Mouse (Mus musculus) hindbrain, embryonic 15.5 days (tissue): ENCODE measurements around the gene Rps6ka5. TPM values are rescaled to one million over a fixed set of nuclear protein-coding genes. Genes with fewer than 3 reads are reported as not detected.
A peak's percentile ranks its signal among the peaks of the same experiment; 100 is the strongest.

Experiments used
- ATAC-seq: fragments of 200-750 bp; cut with Nextera tagmentation; 2 replicates; pipeline ENCODE4 v1.8.0; 2017; ENCODE audit warnings: low read depth, moderate number of reproducible peaks, moderate TSS enrichment; ENCODE audit not compliant: low FRiP score
- H3K27ac ChIP-seq: fragments of 300-500 bp; sonication (generic); replicated peaks from 2 replicates; pipeline ENCODE4 v1.5.1; 2015; ENCODE audit warnings: mild to moderate bottlenecking, inconsistent platforms
- H3K27me3 ChIP-seq: fragments of 300-500 bp; sonication (generic); 2 replicates; pipeline ENCODE4 v1.6.1; 2015; ENCODE audit warnings: control low read depth, inconsistent platforms
- H3K36me3 ChIP-seq: fragments of 300-500 bp; sonication (generic); 2 replicates; pipeline ENCODE4 v1.6.1; 2015; ENCODE audit warnings: control low read depth, inconsistent platforms
- H3K4me1 ChIP-seq: fragments of 300-500 bp; sonication (generic); replicated peaks from 2 replicates; pipeline ENCODE4 v1.6.1; 2015; ENCODE audit warnings: control low read depth, inconsistent platforms
- H3K4me2 ChIP-seq: fragments of 300-500 bp; sonication (generic); 2 replicates; pipeline ENCODE4 v1.6.1; 2015; ENCODE audit warnings: moderate library complexity, mild to moderate bottlenecking, inconsistent platforms
- H3K4me3 ChIP-seq: fragments of 300-500 bp; sonication (generic); 2 replicates; pipeline ENCODE4 v1.5.1; 2015; ENCODE audit warnings: mild to moderate bottlenecking, inconsistent platforms
- H3K9ac ChIP-seq: fragments of 300-500 bp; sonication (generic); 2 replicates; pipeline ENCODE4 v1.6.1; 2015; ENCODE audit warnings: inconsistent platforms
- H3K9me3 ChIP-seq: fragments of 300-500 bp; sonication (generic); 2 replicates; pipeline ENCODE4 v1.6.1; 2016; ENCODE audit warnings: control low read depth, inconsistent platforms
- WGBS: fragments of 180-500 bp; shearing (Covaris S2); methylation state at CpG from one replicate; pipeline ENCODE4 v1.1.7; 2015; 5-methylcytosine and 5-hydroxymethylcytosine counted together
- polyA plus RNA-seq: library from polyadenylated mRNA; unstranded; fragments of >200 nt; fragmentation: Nextera tagmentation; extraction: Ambion mirVana; gene quantifications from 2 replicates; pipeline ENCODE4 v1.2.1, GENCODE M21; 2015

The Rps6ka5 gene
- polyA plus RNA-seq, 1 experiment from 2014 or later = 6.8 TPM

- ATAC-seq = peak; percentile 20
- peak overlapping the region; percentile 76 for H3K4me2 ChIP-seq
- H3K27me3 ChIP-seq = no peaks in the 10 kb centered on the region
- WGBS = 38% methylated on average over 7 of the region's 7 CpGs
- peaks cover 35% of the 10 kb centered on the region for H3K4me1 ChIP-seq
- H3K4me3 ChIP-seq = peak overlapping the region; percentile 95
- peak overlapping the region; percentile 89 for H3K27ac ChIP-seq
- no peaks in the 10 kb centered on the region for H3K9me3 ChIP-seq
- H3K9ac ChIP-seq = peak overlapping the region; percentile 99
- H3K36me3 ChIP-seq = no peaks in the 10 kb centered on the region
Observed at GRCm38 (mm10) chr12:100519684-100520076, 207.1 kb downstream of the Rps6ka5 start.

- Histone ChIP-seq H3K4me1 (peaks cover 35% of the 10 kb centered on the region), H3K4me2 (no peak overlapping the region), H3K4me3 (no peak overlapping the region), H3K9ac (no peak overlapping the region), H3K27me3 (no peaks in the 10 kb centered on the region), H3K9me3 (no peaks in the 10 kb centered on the region), H3K27ac (no peak overlapping the region), H3K36me3 (no peaks in the 10 kb centered on the region)
- no peak for ATAC-seq
- WGBS = 94% methylated on average over 9 of the region's 9 CpGs
Observed at GRCm38 (mm10) chr12:100517371-100517770, 209.4 kb downstream of the Rps6ka5 start.

DNA sequence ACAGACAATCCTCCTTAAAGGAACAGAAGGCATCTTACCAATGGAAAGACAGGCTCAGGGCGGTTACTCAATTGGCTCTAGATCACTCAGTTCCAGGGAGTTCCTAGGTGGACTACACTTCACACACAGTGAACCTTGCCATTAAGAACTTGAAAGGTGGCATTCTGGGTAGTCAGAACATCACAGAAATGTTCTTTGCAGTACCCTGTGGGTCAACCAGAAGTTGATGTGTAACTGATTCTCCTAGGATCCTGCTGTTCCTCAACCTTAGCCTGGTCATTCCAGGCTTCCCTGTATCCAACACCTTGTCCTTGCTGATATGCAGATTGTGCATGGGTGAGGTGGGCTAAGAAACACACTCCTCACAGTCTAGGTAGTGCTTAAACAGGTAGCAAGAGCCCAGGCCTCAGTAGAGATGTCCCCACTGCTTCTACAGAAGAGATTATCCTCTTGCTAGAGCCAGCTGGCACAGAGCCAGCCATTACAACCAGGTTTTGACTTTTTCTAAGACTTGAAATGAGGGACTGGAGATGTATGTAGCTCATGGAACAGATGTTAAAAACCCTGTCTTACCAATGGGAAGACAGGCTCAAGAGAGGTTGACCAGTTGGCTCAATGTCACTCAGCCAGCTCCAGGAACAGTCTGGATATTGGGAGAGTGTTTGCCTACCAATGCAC is 210.5 kb downstream of the Rps6ka5 start:
- WGBS = 95% methylated on average over 1 of the region's 1 CpGs

DNA sequence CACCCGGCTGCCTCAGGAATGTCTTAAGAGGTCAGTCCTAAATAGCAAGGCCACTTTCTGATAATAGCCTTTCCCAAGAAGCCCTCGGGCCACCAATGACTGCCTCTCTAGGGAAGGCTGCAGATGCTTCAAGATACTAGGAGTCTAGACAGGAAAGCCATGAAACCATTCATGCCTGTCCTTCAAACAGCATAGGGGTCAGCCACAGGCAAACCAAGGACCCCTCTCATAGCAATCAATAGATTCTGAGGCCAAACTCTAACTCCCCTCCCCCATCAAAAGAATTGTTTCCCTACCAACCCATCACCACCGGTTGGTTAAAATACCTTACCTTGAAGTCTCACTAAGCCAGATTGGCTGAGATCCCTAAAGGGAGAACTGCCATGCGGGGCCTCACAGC is 211.3 kb downstream of the Rps6ka5 start:
- Histone ChIP-seq H3K9ac (no peak overlapping the region), H3K27me3 (no peaks in the 10 kb centered on the region), H3K4me1 (peaks cover 26% of the 10 kb centered on the region), H3K9me3 (no peaks in the 10 kb centered on the region), H3K4me3 (no peak overlapping the region), H3K27ac (no peak overlapping the region), H3K36me3 (no peaks in the 10 kb centered on the region), H3K4me2 (no peak overlapping the region)
- ATAC-seq = no peak
- WGBS = 92% methylated on average over 4 of the region's 4 CpGs

More for the DNA sequence above, 210.5 kb downstream of the Rps6ka5 start:
- Histone ChIP-seq H3K9me3 (no peaks in the 10 kb centered on the region), H3K4me1 (peaks cover 32% of the 10 kb centered on the region), H3K4me2 (no peak overlapping the region), H3K9ac (no peak overlapping the region), H3K4me3 (no peak overlapping the region), H3K27ac (no peak overlapping the region), H3K27me3 (no peaks in the 10 kb centered on the region), H3K36me3 (no peaks in the 10 kb centered on the region)
- no peak for ATAC-seq

- Histone ChIP-seq H3K27me3 (no peaks in the 10 kb centered on the region), H3K4me1 (peaks cover 22% of the 10 kb centered on the region), H3K9me3 (no peaks in the 10 kb centered on the region), H3K4me2 (no peak overlapping the region), H3K27ac (no peak overlapping the region), H3K4me3 (no peak overlapping the region), H3K9ac (no peak overlapping the region), H3K36me3 (no peaks in the 10 kb centered on the region)
- no peak for ATAC-seq
- WGBS = 74% methylated on average over 1 of the region's 1 CpGs
Observed at GRCm38 (mm10) chr12:100514611-100515010, 212.2 kb downstream of the Rps6ka5 start.

GRCm38 (mm10) chr12:100513131-100513530 is 213.7 kb downstream of the Rps6ka5 start:
- no peaks in the 10 kb centered on the region for H3K36me3 ChIP-seq
- ATAC-seq = no peak
- H3K27ac ChIP-seq = no peak overlapping the region
- no peaks in the 10 kb centered on the region for H3K9me3 ChIP-seq
- no peak overlapping the region for H3K4me2 ChIP-seq
- no peaks in the 10 kb centered on the region for H3K27me3 ChIP-seq
- H3K4me1 ChIP-seq = peaks cover 7% of the 10 kb centered on the region
- WGBS = 94% methylated on average over 5 of the region's 5 CpGs
- no peak overlapping the region for H3K9ac ChIP-seq
- H3K4me3 ChIP-seq = no peak overlapping the region

DNA sequence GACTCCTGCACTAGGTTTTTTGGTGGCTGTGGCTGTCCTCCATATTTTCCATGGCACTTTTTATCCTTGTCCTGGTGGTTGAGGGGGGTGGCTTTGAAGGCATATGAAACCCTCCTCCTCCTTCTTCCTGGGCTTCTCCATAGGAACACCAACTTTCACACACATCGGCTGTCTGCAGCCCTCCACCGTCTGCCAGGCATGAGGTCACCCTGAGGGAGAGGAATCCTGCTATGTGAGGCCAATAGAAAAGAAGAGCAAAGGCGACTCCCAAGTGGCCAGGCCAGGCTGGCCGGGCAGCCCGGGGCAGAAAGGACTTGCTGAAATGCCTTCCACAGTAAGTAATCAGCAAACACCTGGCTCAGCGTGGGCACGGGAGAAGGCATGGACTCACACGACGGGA is 214.1 kb downstream of the Rps6ka5 start:
- H3K4me2 ChIP-seq = no peak overlapping the region
- peaks cover 4% of the 10 kb centered on the region; the same call in 1 of the 2 replicates for H3K4me1 ChIP-seq
- H3K9ac ChIP-seq = no peak overlapping the region
- H3K27ac ChIP-seq = no peak overlapping the region
- no peaks in the 10 kb centered on the region for H3K9me3 ChIP-seq
- no peaks in the 10 kb centered on the region for H3K36me3 ChIP-seq
- H3K27me3 ChIP-seq = no peaks in the 10 kb centered on the region
- H3K4me3 ChIP-seq = no peak overlapping the region
- ATAC-seq = no peak
- 73% methylated on average over 9 of the region's 9 CpGs for WGBS

GRCm38 (mm10) chr12:100509615-100510282 is 217.0 kb downstream of the Rps6ka5 start:
- WGBS = 81% methylated on average over 9 of the region's 9 CpGs
- Histone ChIP-seq H3K4me3 (no peak overlapping the region), H3K27ac (no peak overlapping the region), H3K9me3 (no peaks in the 10 kb centered on the region), H3K4me1 (peaks cover 2% of the 10 kb centered on the region; the same call in 1 of the 2 replicates), H3K9ac (no peak overlapping the region), H3K4me2 (no peak overlapping the region), H3K36me3 (no peaks in the 10 kb centered on the region), H3K27me3 (no peaks in the 10 kb centered on the region)
- ATAC-seq = no peak

DNA sequence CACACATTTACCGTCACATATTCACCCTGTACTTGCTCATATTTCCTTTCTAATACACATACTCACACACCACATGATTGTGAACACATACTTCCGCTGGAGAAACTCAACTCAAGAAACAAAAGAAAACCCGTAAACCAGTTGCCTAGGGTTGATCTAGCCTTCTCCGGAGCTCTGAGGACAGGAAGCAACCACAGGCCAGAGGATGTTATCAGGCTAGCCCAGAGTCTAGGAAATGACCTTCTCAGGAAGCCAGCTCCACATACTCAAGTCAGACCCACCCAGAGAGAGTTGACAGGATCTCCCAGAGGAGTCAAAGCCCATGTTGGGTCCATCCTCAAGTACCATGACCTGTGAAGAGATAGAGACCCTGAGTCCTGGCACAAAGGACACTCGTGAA is 218.1 kb downstream of the Rps6ka5 start:
- Histone ChIP-seq H3K4me3 (no peak overlapping the region), H3K9me3 (no peaks in the 10 kb centered on the region), H3K4me1 (peaks cover 8% of the 10 kb centered on the region; the same call in 1 of the 2 replicates), H3K27ac (no peak overlapping the region), H3K4me2 (no peak overlapping the region), H3K9ac (no peak overlapping the region), H3K36me3 (no peaks in the 10 kb centered on the region), H3K27me3 (no peaks in the 10 kb centered on the region)
- 93% methylated on average over 5 of the region's 5 CpGs for WGBS
- ATAC-seq = no peak

GRCm38 (mm10) chr12:100505484-100505883 is 221.3 kb downstream of the Rps6ka5 start:
- H3K27ac ChIP-seq = no peak overlapping the region
- peaks cover 8% of the 10 kb centered on the region; the same call in 1 of the 2 replicates for H3K4me1 ChIP-seq
- H3K27me3 ChIP-seq = no peaks in the 10 kb centered on the region
- no peak overlapping the region for H3K9ac ChIP-seq
- H3K36me3 ChIP-seq = no peaks in the 10 kb centered on the region
- 97% methylated on average over 1 of the region's 1 CpGs for WGBS
- no peak for ATAC-seq
- H3K9me3 ChIP-seq = no peaks in the 10 kb centered on the region
- no peak overlapping the region for H3K4me2 ChIP-seq
- H3K4me3 ChIP-seq = no peak overlapping the region

- Histone ChIP-seq H3K4me1 (peaks cover 8% of the 10 kb centered on the region; the same call in 1 of the 2 replicates), H3K4me2 (no peak overlapping the region), H3K27me3 (no peaks in the 10 kb centered on the region), H3K4me3 (no peak overlapping the region), H3K9me3 (no peaks in the 10 kb centered on the region), H3K27ac (no peak overlapping the region), H3K36me3 (peaks cover 4% of the 10 kb centered on the region; the same call in 1 of the 2 replicates), H3K9ac (no peak overlapping the region)
- WGBS = 98% methylated on average over 2 of the region's 2 CpGs
- no peak for ATAC-seq
Observed at GRCm38 (mm10) chr12:100504585-100504984, 222.2 kb downstream of the Rps6ka5 start.

GRCm38 (mm10) chr12:100503659-100504058 is 223.1 kb downstream of the Rps6ka5 start:
- H3K27me3 ChIP-seq = no peaks in the 10 kb centered on the region
- H3K4me1 ChIP-seq = peaks cover 8% of the 10 kb centered on the region; the same call in 1 of the 2 replicates
- no peak for ATAC-seq
- no peak overlapping the region for H3K4me2 ChIP-seq
- no peak overlapping the region for H3K4me3 ChIP-seq
- 90% methylated on average over 4 of the region's 4 CpGs for WGBS
- peaks cover 12% of the 10 kb centered on the region for H3K36me3 ChIP-seq
- no peak overlapping the region for H3K27ac ChIP-seq
- no peaks in the 10 kb centered on the region for H3K9me3 ChIP-seq
- H3K9ac ChIP-seq = no peak overlapping the region
